Mouse (Mus musculus) CD4-positive, CD25-positive, alpha-beta regulatory T cell, adult 4 months (primary cell): ENCODE measurements around the gene Chmp6. TPM values are rescaled to one million over a fixed set of nuclear protein-coding genes. Genes with fewer than 3 reads are reported as not detected.

ENCODE experiments used
- ATAC-seq: one replicate; pipeline ENCODE4 v1.8.0; 2017
- polyA plus RNA-seq, 2 experiments: library from polyadenylated mRNA; unstranded; fragments of 100-300 nt; shearing (Covaris generic); gene quantifications; one replicate each; pipeline ENCODE4 v1.2.1; 2017

The Chmp6 gene
- polyA plus RNA-seq: 10 to 100 TPM; 46.8 to 64.7 TPM

GRCm38 (mm10) chr11:119913291-119913934 is at the start of gene Chmp6:
Gene Chmp6, plus strand, starts transcription at chr11:119913441.
- ATAC-seq: peak; percentile 67

- no peak for ATAC-seq
Measured at GRCm38 (mm10) chr11:119866837-119867236, 46.4 kb upstream of the Chmp6 start.

- ATAC-seq: no peak
Measured at GRCm38 (mm10) chr11:119868138-119868537, 45.1 kb upstream of the Chmp6 start.

- ATAC-seq: no peak
Measured at GRCm38 (mm10) chr11:119868556-119868955, 44.7 kb upstream of the Chmp6 start.

GRCm38 (mm10) chr11:119871141-119871540 is 42.1 kb upstream of the Chmp6 start:
- no peak for ATAC-seq

- no peak for ATAC-seq
Measured at GRCm38 (mm10) chr11:119873643-119874042, 39.6 kb upstream of the Chmp6 start.

GRCm38 (mm10) chr11:119874841-119875240 is 38.4 kb upstream of the Chmp6 start:
- ATAC-seq: no peak

GRCm38 (mm10) chr11:119875685-119876084 is 37.6 kb upstream of the Chmp6 start:
- no peak for ATAC-seq

GRCm38 (mm10) chr11:119877124-119877523 is 36.1 kb upstream of the Chmp6 start:
- no peak for ATAC-seq

GRCm38 (mm10) chr11:119879573-119879972 is 33.7 kb upstream of the Chmp6 start:
- ATAC-seq: no peak

GRCm38 (mm10) chr11:119883646-119884045 is 29.6 kb upstream of the Chmp6 start:
- ATAC-seq: no peak

- ATAC-seq: no peak
Measured at GRCm38 (mm10) chr11:119889966-119890365, 23.3 kb upstream of the Chmp6 start.

GRCm38 (mm10) chr11:119891601-119892215 is 21.5 kb upstream of the Chmp6 start:
- no peak for ATAC-seq

- no peak for ATAC-seq
Measured at GRCm38 (mm10) chr11:119893667-119894236, 19.5 kb upstream of the Chmp6 start.

GRCm38 (mm10) chr11:119894634-119895033 is 18.6 kb upstream of the Chmp6 start:
- peak; percentile 58 for ATAC-seq

GRCm38 (mm10) chr11:119897041-119897440 is 16.2 kb upstream of the Chmp6 start:
- no peak for ATAC-seq

- no peak for ATAC-seq
Measured at GRCm38 (mm10) chr11:119898976-119899375, 14.3 kb upstream of the Chmp6 start.

- no peak for ATAC-seq
Measured at GRCm38 (mm10) chr11:119901174-119901573, 12.1 kb upstream of the Chmp6 start.

GRCm38 (mm10) chr11:119902891-119903290 is 10.3 kb upstream of the Chmp6 start:
- no peak for ATAC-seq

GRCm38 (mm10) chr11:119904621-119905286 is 8.5 kb upstream of the Chmp6 start:
- ATAC-seq: peak; percentile 66

GRCm38 (mm10) chr11:119905794-119906193 is 7.4 kb upstream of the Chmp6 start:
- no peak for ATAC-seq

GRCm38 (mm10) chr11:119907006-119907650 is 6.1 kb upstream of the Chmp6 start:
- ATAC-seq: no peak

GRCm38 (mm10) chr11:119907711-119908110 is 5.5 kb upstream of the Chmp6 start:
- ATAC-seq: no peak
